Mouse (Mus musculus): ENCODE data around the gene Ly6c1. TPM values are rescaled to one million over a fixed set of nuclear protein-coding genes. Genes with fewer than 3 reads are reported as not detected.
"Not testable (repeated sequence)": the region's sequence is repeated elsewhere in the genome, so short reads cannot be mapped to it uniquely, and the experiment has no call there.

Gene Ly6c1
- 7.0 and 8.7 TPM in 2 replicates for polyA plus RNA-seq (2014; fragmentation: Nextera tagmentation; extraction: Ambion mirVana)

GRCm38 (mm10) chr15:75048642-75049261 is at the start of gene Ly6c1:
Ly6c1 (minus strand) TSS chr15:75048830.
- ATAC-seq (ENCODE audit: low FRiP score, low TSS enrichment); H3K9ac ChIP-seq (ENCODE audit: low read depth, low read length); H3K36me3 ChIP-seq (ENCODE audit: control insufficient read depth, insufficient read depth, low read length); H3K9me3 ChIP-seq (ENCODE audit: control insufficient read depth, low read length); H3K4me3 ChIP-seq (ENCODE audit: low read length); H3K27me3 ChIP-seq (ENCODE audit: control insufficient read depth, insufficient read depth, low read length); H3K4me1 ChIP-seq (ENCODE audit: control insufficient read depth, insufficient read depth, low read length); H3K4me2 ChIP-seq (replicated peaks; ENCODE audit: low read depth, low read length); H3K27ac ChIP-seq (ENCODE audit: low read depth, low read length): not testable (repeated sequence)
- 43% methylated on average over 1 of the region's 1 CpGs for WGBS

- WGBS, result 15% methylated on average over 2 of the region's 2 CpGs
Observed at GRCm38 (mm10) chr15:75088041-75088440, 39.4 kb upstream of the Ly6c1 start.

GRCm38 (mm10) chr15:75069965-75070364 is 21.3 kb upstream of the Ly6c1 start:
- ATAC-seq (ENCODE audit: low FRiP score, low TSS enrichment), result no peak
- Histone ChIP-seq H3K27ac (ENCODE audit: low read depth, low read length) (no peak overlapping the region), H3K9ac (ENCODE audit: low read depth, low read length) (no peak overlapping the region), H3K4me2 (replicated peaks; ENCODE audit: low read depth, low read length) (no peak overlapping the region), H3K4me1 (ENCODE audit: control insufficient read depth, insufficient read depth, low read length) (no peaks in the 10 kb centered on the region), H3K4me3 (ENCODE audit: low read length) (no peak overlapping the region), H3K27me3 (ENCODE audit: control insufficient read depth, insufficient read depth, low read length) (no peaks in the 10 kb centered on the region), H3K9me3 (ENCODE audit: control insufficient read depth, low read length) (no peaks in the 10 kb centered on the region), H3K36me3 (ENCODE audit: control insufficient read depth, insufficient read depth, low read length) (no peaks in the 10 kb centered on the region)
- WGBS, result 91% methylated on average over 4 of the region's 4 CpGs

More at GRCm38 (mm10) chr15:75088041-75088440, 39.4 kb upstream of the Ly6c1 start:
- H3K27me3 ChIP-seq (ENCODE audit: control insufficient read depth, insufficient read depth, low read length); ATAC-seq (ENCODE audit: low FRiP score, low TSS enrichment); H3K9ac ChIP-seq (ENCODE audit: low read depth, low read length); H3K4me2 ChIP-seq (replicated peaks; ENCODE audit: low read depth, low read length); H3K4me1 ChIP-seq (ENCODE audit: control insufficient read depth, insufficient read depth, low read length); H3K4me3 ChIP-seq (ENCODE audit: low read length); H3K36me3 ChIP-seq (ENCODE audit: control insufficient read depth, insufficient read depth, low read length); H3K27ac ChIP-seq (ENCODE audit: low read depth, low read length); H3K9me3 ChIP-seq (ENCODE audit: control insufficient read depth, low read length): not testable (repeated sequence)

- WGBS, result 35% methylated on average over 6 of the region's 6 CpGs
- H3K4me2 ChIP-seq (replicated peaks; ENCODE audit: low read depth, low read length); ATAC-seq (ENCODE audit: low FRiP score, low TSS enrichment); H3K27me3 ChIP-seq (ENCODE audit: control insufficient read depth, insufficient read depth, low read length); H3K27ac ChIP-seq (ENCODE audit: low read depth, low read length); H3K36me3 ChIP-seq (ENCODE audit: control insufficient read depth, insufficient read depth, low read length); H3K9ac ChIP-seq (ENCODE audit: low read depth, low read length); H3K9me3 ChIP-seq (ENCODE audit: control insufficient read depth, low read length); H3K4me3 ChIP-seq (ENCODE audit: low read length); H3K4me1 ChIP-seq (ENCODE audit: control insufficient read depth, insufficient read depth, low read length): not testable (repeated sequence)
Observed at GRCm38 (mm10) chr15:75062030-75062574, 13.5 kb upstream of the Ly6c1 start.

- Histone ChIP-seq H3K27ac (ENCODE audit: low read depth, low read length) (no peak overlapping the region), H3K9me3 (ENCODE audit: control insufficient read depth, low read length) (no peaks in the 10 kb centered on the region), H3K27me3 (ENCODE audit: control insufficient read depth, insufficient read depth, low read length) (no peaks in the 10 kb centered on the region), H3K9ac (ENCODE audit: low read depth, low read length) (no peak overlapping the region), H3K4me2 (replicated peaks; ENCODE audit: low read depth, low read length) (no peak overlapping the region), H3K36me3 (ENCODE audit: control insufficient read depth, insufficient read depth, low read length) (no peaks in the 10 kb centered on the region), H3K4me1 (ENCODE audit: control insufficient read depth, insufficient read depth, low read length) (no peaks in the 10 kb centered on the region), H3K4me3 (ENCODE audit: low read length) (no peak overlapping the region)
- no peak for ATAC-seq (ENCODE audit: low FRiP score, low TSS enrichment)
Observed at GRCm38 (mm10) chr15:75060505-75060904, 11.9 kb upstream of the Ly6c1 start.

- no peak overlapping the region for H3K4me2 ChIP-seq (replicated peaks; ENCODE audit: low read depth, low read length)
- ATAC-seq (ENCODE audit: low FRiP score, low TSS enrichment), result no peak
- 80% methylated on average over 2 of the region's 2 CpGs for WGBS
- H3K27ac ChIP-seq (ENCODE audit: low read depth, low read length), result no peak overlapping the region
- no peaks in the 10 kb centered on the region for H3K36me3 ChIP-seq (ENCODE audit: control insufficient read depth, insufficient read depth, low read length)
- no peaks in the 10 kb centered on the region for H3K27me3 ChIP-seq (ENCODE audit: control insufficient read depth, insufficient read depth, low read length)
- no peaks in the 10 kb centered on the region for H3K4me1 ChIP-seq (ENCODE audit: control insufficient read depth, insufficient read depth, low read length)
- no peak overlapping the region for H3K4me3 ChIP-seq (ENCODE audit: low read length)
- H3K9me3 ChIP-seq (ENCODE audit: control insufficient read depth, low read length), result no peaks in the 10 kb centered on the region
- no peak overlapping the region for H3K9ac ChIP-seq (ENCODE audit: low read depth, low read length)
Observed at GRCm38 (mm10) chr15:75055985-75056384, 7.4 kb upstream of the Ly6c1 start.

GRCm38 (mm10) chr15:75055425-75055824 is 6.8 kb upstream of the Ly6c1 start:
- not testable (repeated sequence) for H3K27me3 ChIP-seq (ENCODE audit: control insufficient read depth, insufficient read depth, low read length); H3K9me3 ChIP-seq (ENCODE audit: control insufficient read depth, low read length); H3K36me3 ChIP-seq (ENCODE audit: control insufficient read depth, insufficient read depth, low read length); H3K9ac ChIP-seq (ENCODE audit: low read depth, low read length); H3K4me1 ChIP-seq (ENCODE audit: control insufficient read depth, insufficient read depth, low read length); H3K27ac ChIP-seq (ENCODE audit: low read depth, low read length); ATAC-seq (ENCODE audit: low FRiP score, low TSS enrichment); H3K4me2 ChIP-seq (replicated peaks; ENCODE audit: low read depth, low read length); H3K4me3 ChIP-seq (ENCODE audit: low read length)
- 45% methylated on average over 3 of the region's 3 CpGs for WGBS

- H3K27me3 ChIP-seq (ENCODE audit: control insufficient read depth, insufficient read depth, low read length); ATAC-seq (ENCODE audit: low FRiP score, low TSS enrichment); H3K9me3 ChIP-seq (ENCODE audit: control insufficient read depth, low read length); H3K36me3 ChIP-seq (ENCODE audit: control insufficient read depth, insufficient read depth, low read length); H3K4me3 ChIP-seq (ENCODE audit: low read length); H3K9ac ChIP-seq (ENCODE audit: low read depth, low read length); H3K4me2 ChIP-seq (replicated peaks; ENCODE audit: low read depth, low read length); H3K27ac ChIP-seq (ENCODE audit: low read depth, low read length); H3K4me1 ChIP-seq (ENCODE audit: control insufficient read depth, insufficient read depth, low read length): not testable (repeated sequence)
- 83% methylated on average over 2 of the region's 2 CpGs for WGBS
Observed at GRCm38 (mm10) chr15:75052414-75052813, 3.8 kb upstream of the Ly6c1 start.

- not testable (repeated sequence) for H3K4me3 ChIP-seq (ENCODE audit: low read length); H3K4me1 ChIP-seq (ENCODE audit: control insufficient read depth, insufficient read depth, low read length); H3K27ac ChIP-seq (ENCODE audit: low read depth, low read length); H3K36me3 ChIP-seq (ENCODE audit: control insufficient read depth, insufficient read depth, low read length); H3K4me2 ChIP-seq (replicated peaks; ENCODE audit: low read depth, low read length); H3K9me3 ChIP-seq (ENCODE audit: control insufficient read depth, low read length); ATAC-seq (ENCODE audit: low FRiP score, low TSS enrichment); H3K9ac ChIP-seq (ENCODE audit: low read depth, low read length); H3K27me3 ChIP-seq (ENCODE audit: control insufficient read depth, insufficient read depth, low read length)
- 69% methylated on average over 3 of the region's 3 CpGs for WGBS
Observed at GRCm38 (mm10) chr15:75051141-75051540, 2.5 kb upstream of the Ly6c1 start.

Data from kidney, embryonic 14.5 days (tissue).